Comparison of ENCODE assay signal across 1 mouse cellular context in the genomic region with DNA sequence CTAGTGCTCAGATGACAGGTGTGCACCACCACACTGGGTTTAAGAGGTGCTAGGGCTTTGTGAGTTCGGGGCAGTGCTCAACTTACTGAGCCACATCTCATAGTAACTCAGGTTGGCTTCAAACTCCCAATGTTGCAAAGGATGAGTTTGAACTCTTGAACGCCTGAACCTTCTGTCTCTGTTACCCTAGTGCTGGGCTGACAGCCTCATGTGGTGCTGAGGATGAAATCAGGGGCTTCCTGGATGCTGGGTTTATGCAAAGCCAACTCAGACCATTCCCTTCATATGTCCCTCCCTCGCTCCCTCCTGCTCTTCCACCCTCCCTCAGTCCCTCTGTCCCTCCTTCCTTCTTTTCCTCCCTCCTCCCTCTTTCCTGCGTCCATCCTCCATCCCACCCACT.
A peak's percentile ranks its signal among the peaks of the same experiment; 100 is the strongest.
TF ChIP-seq lines count a peak whose summit lies in the region.

No protein-coding gene starts in this region.

TF ChIP-seq in CH12.LX, 34 proteins besides CTCF, POLR2A, EP300 and RAD21:
- TF ChIP-seq USF2 (conservative IDR thresholded peaks at IDR 0.05; ENCODE audit: low read depth, low read length) (no peak), GABPA (IDR thresholded peaks at IDR 0.05; ENCODE audit: insufficient replicate concordance, low read depth, low read length) (no peak), TBP (conservative IDR thresholded peaks at IDR 0.05; ENCODE audit: low read depth, low read length) (peak; percentile 78), NELFE (IDR thresholded peaks at IDR 0.05; ENCODE audit: low read depth, low read length) (peak; percentile 70), NRF1 (IDR thresholded peaks at IDR 0.05; ENCODE audit: low read depth, low read length) (no peak), MXI1 (IDR thresholded peaks at IDR 0.05; ENCODE audit: low read depth, low read length) (peak; percentile 68), KAT2A (IDR thresholded peaks at IDR 0.05; ENCODE audit: insufficient replicate concordance, low read length) (0 out of 2 replicates have a peak, but pooled peaks have one; percentile 52), MAX (IDR thresholded peaks at IDR 0.05; ENCODE audit: low read length) (peak; percentile 46; the same call in 1 of the 2 replicates), BHLHE40 (IDR thresholded peaks at IDR 0.05; ENCODE audit: low read depth, low read length) (no peak), MYC (IDR thresholded peaks at IDR 0.05; ENCODE audit: low read depth, low read length) (no peak), CHD2 (IDR thresholded peaks at IDR 0.05; ENCODE audit: low read length) (no peak), HCFC1 (IDR thresholded peaks at IDR 0.05; ENCODE audit: low read depth, low read length) (0 out of 2 replicates have a peak, but pooled peaks have one; percentile 13), RCOR1 (conservative IDR thresholded peaks at IDR 0.05; ENCODE audit: low read depth, low read length) (0 out of 2 replicates have a peak, but pooled peaks have one; percentile 18), MAFK (IDR thresholded peaks at IDR 0.05; ENCODE audit: insufficient replicate concordance, low read length) (0 out of 2 replicates have a peak, but pooled peaks have one; percentile 8), CHD1 (IDR thresholded peaks at IDR 0.05; ENCODE audit: low read depth, low read length) (0 out of 2 replicates have a peak, but pooled peaks have one; percentile 63), PAX5 (IDR thresholded peaks at IDR 0.05; ENCODE audit: low read length) (no peak), SMC3 (IDR thresholded peaks at IDR 0.05; ENCODE audit: low read depth, low read length) (0 out of 2 replicates have a peak, but pooled peaks have one; percentile 6), ELF1 (IDR thresholded peaks at IDR 0.05; ENCODE audit: low read depth, low read length) (peak; percentile 48; the same call in 1 of the 2 replicates), ZC3H11A (IDR thresholded peaks at IDR 0.05; ENCODE audit: low read depth, low read length) (no peak), ZMIZ1 (IDR thresholded peaks at IDR 0.05; ENCODE audit: low read depth, low read length) (peak; percentile 89), SIN3A (IDR thresholded peaks at IDR 0.05; ENCODE audit: low read length) (peak; percentile 27; the same call in 1 of the 2 replicates), IRF4 (IDR thresholded peaks at IDR 0.05; ENCODE audit: low read depth, low read length) (0 out of 2 replicates have a peak, but pooled peaks have one; percentile 33), UBTF (IDR thresholded peaks at IDR 0.05; ENCODE audit: low read depth, low read length) (peak; percentile 16; the same call in 1 of the 2 replicates), E2F4 (IDR thresholded peaks at IDR 0.05; ENCODE audit: insufficient replicate concordance, low read depth, low read length) (no peak), JUN (IDR thresholded peaks at IDR 0.05; ENCODE audit: insufficient read depth, low read depth, low read length) (no peak), MEF2A (IDR thresholded peaks at IDR 0.05; ENCODE audit: borderline replicate concordance, low read depth, low read length) (peak; percentile 25; the same call in 1 of the 2 replicates), ZNF384 (IDR thresholded peaks at IDR 0.05; ENCODE audit: low read depth, low read length) (no peak), MAZ (IDR thresholded peaks at IDR 0.05; ENCODE audit: low read depth, low read length) (peak; percentile 68; the same call in 1 of the 2 replicates), JUND (conservative IDR thresholded peaks at IDR 0.05; ENCODE audit: low read depth, low read length) (no peak), TCF12 (IDR thresholded peaks at IDR 0.05; ENCODE audit: low read depth, low read length) (0 out of 2 replicates have a peak, but pooled peaks have one; percentile 13), USF1 (IDR thresholded peaks at IDR 0.05; ENCODE audit: low read depth, low read length) (no peak), POLR2AphosphoS2 (IDR thresholded peaks at IDR 0.05; ENCODE audit: low read depth, low read length) (peak; percentile 95), ZKSCAN1 (IDR thresholded peaks at IDR 0.05; ENCODE audit: borderline replicate concordance, low read depth, low read length) (no peak), ETS1 (conservative IDR thresholded peaks at IDR 0.05; ENCODE audit: low read depth, low read length) (peak; percentile 39; the same call in 1 of the 2 replicates)
